Mouse (Mus musculus): Measurements from ENCODE around the gene Carns1.
"Not testable (repeated sequence)": the region's sequence is repeated elsewhere in the genome, so short reads cannot be mapped to it uniquely, and the experiment has no call there.

Carns1 gene

GRCm38 (mm10) chr19:4131768-4132167 lies 43.5 kb downstream of the Carns1 start:
- no peak for DNase-seq (ENCODE audit: low spot score in 2 of 2)

GRCm38 (mm10) chr19:4131075-4131474 lies 44.2 kb downstream of the Carns1 start:
- peak in 1 of 2 experiments; percentile 73 for DNase-seq (ENCODE audit: low spot score in 2 of 2)

GRCm38 (mm10) chr19:4130106-4130505 lies 45.2 kb downstream of the Carns1 start:
- no peak for DNase-seq (ENCODE audit: low spot score in 2 of 2)

- DNase-seq (ENCODE audit: low spot score in 2 of 2), result no peak
These were observed 45.8 kb downstream of the Carns1 start for GRCm38 (mm10) chr19:4129462-4129861.

- DNase-seq (ENCODE audit: low spot score in 2 of 2), result no peak
These were observed 48.4 kb downstream of the Carns1 start for GRCm38 (mm10) chr19:4126759-4127495.

GRCm38 (mm10) chr19:4125741-4126696 lies 49.3 kb downstream of the Carns1 start, which contains the start of gene Aip:
Gene Aip (minus strand): TSS chr19:4125858.
- peak; percentile 99 for DNase-seq (ENCODE audit: low spot score in 2 of 2)

- not testable (repeated sequence) for DNase-seq (ENCODE audit: low spot score in 2 of 2)
These were observed 50.0 kb downstream of the Carns1 start for GRCm38 (mm10) chr19:4125268-4125667.

GRCm38 (mm10) chr19:4124432-4124831 lies 50.8 kb downstream of the Carns1 start:
- DNase-seq (ENCODE audit: low spot score in 2 of 2), result no peak

GRCm38 (mm10) chr19:4122411-4123370 lies 52.6 kb downstream of the Carns1 start:
- no peak for DNase-seq (ENCODE audit: low spot score in 2 of 2)

- DNase-seq (ENCODE audit: low spot score in 2 of 2), result not testable (repeated sequence)
These were observed 53.4 kb downstream of the Carns1 start for GRCm38 (mm10) chr19:4121896-4122295.

- peak; percentile 97 to 98 for DNase-seq (ENCODE audit: low spot score in 2 of 2)
These were observed 54.0 kb downstream of the Carns1 start for GRCm38 (mm10) chr19:4121097-4121805.

- no peak for DNase-seq (ENCODE audit: low spot score in 2 of 2)
These were observed 54.8 kb downstream of the Carns1 start for GRCm38 (mm10) chr19:4120496-4120895.

- no peak for DNase-seq (ENCODE audit: low spot score in 2 of 2)
These were observed 55.4 kb downstream of the Carns1 start for GRCm38 (mm10) chr19:4119716-4120487.

GRCm38 (mm10) chr19:4118350-4118749 lies 56.9 kb downstream of the Carns1 start:
- no peak for DNase-seq (ENCODE audit: low spot score in 2 of 2)

GRCm38 (mm10) chr19:4117006-4117405 lies 58.3 kb downstream of the Carns1 start:
- DNase-seq (ENCODE audit: low spot score in 2 of 2), result no peak

- DNase-seq (ENCODE audit: low spot score in 2 of 2), result no peak
These were observed 59.5 kb downstream of the Carns1 start for GRCm38 (mm10) chr19:4115816-4116215.

GRCm38 (mm10) chr19:4115144-4115543 lies 60.1 kb downstream of the Carns1 start:
- DNase-seq (ENCODE audit: low spot score in 2 of 2), result no peak

- DNase-seq (ENCODE audit: low spot score in 2 of 2), result no peak
These were observed 60.7 kb downstream of the Carns1 start for GRCm38 (mm10) chr19:4114551-4114950.

Measured in spleen, postnatal 4 days (tissue).